Mouse (Mus musculus): Measurements from ENCODE around the gene Bbs1.

- TF ChIP-seq CHD2 (IDR thresholded peaks at IDR 0.05; ENCODE audit: low read depth, low read length) (no peak), MAFK (IDR thresholded peaks at IDR 0.05; ENCODE audit: insufficient read depth, low read depth, low read length) (no peak)
Measured at GRCm38 (mm10) chr19:4898972-4899371, 7.5 kb downstream of the Bbs1 start.

All from ES-E14 (cell line).